Mouse (Mus musculus): ENCODE results near the gene Gm9376.
A peak's percentile ranks its signal among the peaks of the same experiment; 100 is the strongest.

Gm9376 gene

DNA sequence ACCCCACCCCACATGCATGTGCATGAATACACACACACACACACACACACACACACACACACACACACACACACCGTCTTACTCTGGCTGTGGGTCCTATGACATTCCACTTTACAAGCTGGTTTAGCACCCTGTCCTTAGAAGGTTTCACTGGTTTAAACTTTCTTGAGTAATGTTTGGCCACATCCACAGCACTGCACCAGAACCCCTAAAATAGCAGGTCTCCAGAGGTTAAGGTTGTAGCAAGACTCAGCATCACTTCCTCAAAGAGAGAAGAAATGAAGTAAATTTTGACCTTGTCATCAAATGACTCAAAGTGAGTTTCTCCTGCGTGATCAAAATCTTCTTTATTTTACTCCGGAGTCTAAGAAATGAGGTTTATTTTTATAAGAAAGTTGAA, 15.5 kb downstream of the Gm9376 start:
- no peak for DNase-seq (ENCODE audit: low spot score in 2 of 2)

DNA sequence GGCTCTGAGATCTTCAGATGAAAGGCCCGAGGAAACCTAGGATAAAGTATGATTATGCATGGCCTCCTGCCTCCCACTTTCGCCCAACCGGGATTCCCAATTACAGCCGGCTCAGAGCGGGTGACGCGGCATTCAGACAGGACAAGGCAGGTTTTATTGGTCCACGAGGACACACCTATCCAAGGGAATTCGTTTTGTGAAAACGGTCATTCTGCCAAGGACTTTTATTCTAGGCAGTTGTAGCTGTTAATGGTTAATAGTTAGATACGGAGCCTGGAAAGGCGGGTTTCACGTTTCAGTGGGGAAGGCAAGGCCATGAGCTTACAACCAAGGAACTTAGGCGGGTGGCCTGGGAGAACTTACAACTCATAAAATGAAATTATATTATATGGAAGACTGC, 16.2 kb downstream of the Gm9376 start:
- no peak for DNase-seq (ENCODE audit: low spot score in 2 of 2)

DNA sequence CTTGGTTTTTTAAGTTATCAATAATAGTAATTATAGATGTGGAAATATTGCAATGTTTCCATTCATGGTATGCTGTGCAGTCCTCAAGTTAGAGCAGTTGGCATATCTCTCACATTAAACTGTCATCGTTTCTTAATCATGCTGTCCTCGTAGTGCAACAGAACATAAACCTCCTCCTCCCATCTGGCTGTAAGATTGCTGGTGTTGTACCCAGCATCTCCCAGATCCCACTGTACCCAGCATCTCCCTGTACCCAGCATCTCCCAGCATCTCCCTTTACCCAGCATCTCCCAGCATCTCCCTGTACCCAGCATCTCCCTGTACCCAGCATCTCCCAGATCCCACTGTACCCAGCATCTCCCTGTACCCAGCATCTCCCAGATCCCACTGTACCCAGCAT, 19.3 kb downstream of the Gm9376 start:
- DNase-seq (ENCODE audit: low spot score in 2 of 2), result no peak

DNA sequence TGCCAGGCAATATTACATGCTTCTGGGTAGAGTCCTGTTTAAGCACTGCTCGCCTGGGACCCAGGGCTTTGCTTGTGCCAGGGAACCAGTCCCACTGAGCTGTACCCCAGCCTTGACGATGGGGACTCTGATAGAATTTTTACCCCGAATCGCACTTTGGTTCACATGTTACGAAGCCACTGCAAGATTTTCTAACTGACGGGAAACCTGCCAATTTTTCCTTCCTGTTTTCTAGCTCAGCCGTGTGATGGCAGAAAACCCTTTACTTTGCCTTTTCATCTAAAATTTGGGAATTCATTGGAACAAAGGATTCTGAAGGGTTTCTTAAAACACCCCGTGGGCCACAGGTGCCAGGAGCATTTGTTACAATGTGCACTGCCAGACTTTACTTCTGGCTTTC, 22.4 kb downstream of the Gm9376 start:
- no peak for DNase-seq (ENCODE audit: low spot score in 2 of 2)

DNA sequence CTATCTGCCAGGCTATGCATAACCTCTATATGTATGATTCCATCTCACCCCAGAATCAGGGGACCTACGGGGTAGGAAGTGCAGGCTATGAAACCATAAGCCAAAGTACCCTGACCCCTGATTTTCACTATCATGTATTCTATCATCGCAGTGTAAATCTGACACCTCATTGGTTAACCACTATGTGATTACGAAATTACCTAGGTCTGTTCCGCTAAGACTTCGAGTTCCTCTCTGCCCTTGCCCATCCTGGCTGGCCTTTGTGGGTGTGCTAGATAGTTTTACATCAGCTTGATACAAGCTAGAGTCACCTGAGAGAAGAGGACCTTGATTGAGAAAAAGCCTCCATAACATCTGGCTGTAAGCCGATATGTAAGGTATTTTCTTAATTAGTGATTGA, 23.2 kb downstream of the Gm9376 start:
- no peak for DNase-seq (ENCODE audit: low spot score in 2 of 2)

DNA sequence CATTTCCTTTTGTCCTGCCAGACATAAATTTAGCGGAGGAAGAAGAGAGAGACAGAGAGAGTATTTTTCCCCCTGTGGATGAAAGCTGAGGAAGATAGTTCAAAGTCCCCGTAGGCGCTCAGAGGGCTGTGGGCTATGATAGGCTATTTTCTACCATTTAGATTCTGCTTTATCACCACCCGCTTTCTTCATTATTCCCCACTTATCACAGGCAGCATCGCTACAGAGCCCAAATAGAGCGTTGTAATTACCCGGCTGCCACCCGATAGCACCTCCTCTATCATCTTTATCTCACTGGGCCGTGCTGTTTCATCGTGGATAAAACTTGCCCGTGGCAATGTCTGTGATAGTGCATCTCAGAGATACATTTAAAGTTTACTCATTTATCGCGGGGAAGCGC, 35.8 kb downstream of the Gm9376 start:
- no peak for DNase-seq (ENCODE audit: low spot score in 2 of 2)

DNA sequence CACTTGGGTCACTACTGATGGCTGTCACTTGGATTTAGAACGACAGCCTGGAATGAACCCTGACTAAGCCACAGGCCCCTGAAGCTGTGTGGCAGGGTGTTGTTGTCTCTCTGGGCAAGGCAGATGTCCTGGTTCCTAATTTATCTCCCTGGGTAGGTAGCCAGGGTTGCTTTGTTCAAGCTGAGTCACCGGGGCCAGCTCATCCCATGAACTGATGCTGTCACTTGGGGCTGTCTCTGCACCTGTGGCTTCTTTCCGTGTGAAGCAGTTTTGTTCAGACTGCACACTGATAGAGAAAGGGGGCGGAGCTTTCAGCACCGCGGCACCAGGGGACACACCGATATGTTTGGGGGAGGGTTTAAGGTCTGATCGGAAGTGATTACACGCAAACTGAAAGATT, 37.8 kb downstream of the Gm9376 start:
- DNase-seq (ENCODE audit: low spot score in 2 of 2), result no peak

DNA sequence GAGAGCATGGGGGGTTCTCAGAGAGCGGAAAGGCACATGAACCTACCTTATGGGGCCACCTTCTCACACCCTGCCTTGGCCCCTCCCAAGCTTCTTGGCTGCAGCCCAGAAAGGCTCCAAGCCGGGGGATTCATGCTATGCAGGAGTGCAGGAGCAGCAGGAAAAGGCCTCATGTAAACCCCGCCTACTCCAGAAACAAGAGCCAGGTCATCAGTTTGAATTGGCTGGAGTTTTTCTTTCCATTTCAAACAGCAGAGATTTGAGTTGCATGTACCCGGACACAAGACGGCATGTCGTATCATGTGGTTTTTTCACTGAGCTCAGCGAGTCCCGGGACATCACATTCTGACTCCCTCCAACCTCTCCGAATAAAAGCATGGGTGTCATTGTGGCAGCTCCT, 39.2 kb downstream of the Gm9376 start:
- DNase-seq (ENCODE audit: low spot score in 2 of 2), result no peak

DNA sequence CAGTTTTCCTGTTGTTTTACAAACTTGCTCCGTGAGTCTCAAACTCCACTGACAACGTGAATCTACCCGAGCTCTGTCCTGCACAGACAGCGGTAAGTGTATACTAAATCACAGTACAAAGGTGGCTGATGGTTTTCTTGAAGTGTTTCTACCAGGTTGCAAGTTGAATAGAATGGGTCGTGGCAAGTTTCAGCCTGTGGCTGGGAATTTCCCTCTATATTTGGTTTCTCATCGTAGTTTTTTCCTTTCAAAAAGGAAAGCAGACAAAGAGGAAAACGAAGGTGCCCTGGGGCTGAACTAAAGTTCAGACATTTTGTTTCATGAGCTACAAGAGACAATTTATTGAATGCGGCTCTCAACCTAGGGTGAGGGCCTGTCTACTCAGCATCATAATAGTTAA, 40.3 kb downstream of the Gm9376 start:
- DNase-seq (ENCODE audit: low spot score in 2 of 2), result no peak

DNA sequence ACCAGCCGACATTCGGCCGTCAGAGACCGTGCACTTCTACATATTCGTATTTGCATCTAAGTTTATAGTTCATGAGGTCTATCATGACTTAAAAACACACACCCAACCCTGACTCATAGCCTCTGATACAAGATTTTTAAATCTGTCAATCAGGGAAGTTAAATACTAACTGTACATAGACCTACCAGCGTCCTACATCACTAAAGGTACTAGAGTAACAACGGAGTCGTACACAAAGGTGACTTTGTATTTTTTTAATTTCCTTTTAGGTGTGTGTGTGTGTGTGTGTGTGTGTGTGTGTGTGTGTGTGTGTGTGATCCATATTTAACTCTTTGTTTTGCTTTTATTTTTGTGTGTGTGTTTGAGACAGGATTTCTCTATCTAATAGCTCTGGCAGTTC, 44.9 kb downstream of the Gm9376 start:
- DNase-seq (ENCODE audit: low spot score in 2 of 2), result no peak

DNA sequence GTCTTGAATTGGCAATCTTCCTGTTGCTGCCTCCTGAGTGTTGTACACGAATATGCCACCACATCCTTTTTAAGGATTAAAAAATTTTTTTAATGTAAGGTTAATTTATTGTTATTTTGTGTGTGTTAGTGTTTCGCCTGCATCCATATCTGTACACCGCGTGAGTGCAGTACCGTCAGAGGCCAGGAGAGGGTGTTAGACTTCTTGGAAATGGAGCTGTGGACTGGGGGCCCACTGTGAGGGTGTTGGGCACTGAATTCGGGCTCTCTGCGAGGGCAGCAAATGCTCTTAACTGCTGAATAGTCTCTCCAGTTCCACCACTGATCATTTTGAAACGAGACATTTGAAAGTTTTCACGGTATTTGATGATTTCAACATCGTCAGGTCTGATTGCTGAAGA, 45.9 kb downstream of the Gm9376 start:
- no peak for DNase-seq (ENCODE audit: low spot score in 2 of 2)

DNA sequence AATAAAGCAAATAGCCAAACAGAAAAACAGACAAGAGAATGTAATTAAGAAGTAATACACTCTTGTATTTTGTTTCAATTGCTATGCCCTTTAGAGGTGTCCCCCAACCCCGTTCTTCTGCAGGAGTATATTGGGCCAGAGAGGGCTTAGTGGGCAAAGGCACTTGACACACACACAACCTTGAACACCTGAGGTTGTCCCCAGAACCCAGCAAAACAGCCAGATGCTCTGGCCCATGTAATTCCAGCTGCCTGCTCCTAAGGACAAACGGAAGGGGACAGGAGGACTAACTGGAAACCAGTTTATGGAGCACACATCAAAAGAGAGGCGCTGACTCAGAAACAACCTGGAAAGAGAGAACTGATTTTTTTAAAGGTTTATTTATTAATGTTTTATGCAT, 47.2 kb downstream of the Gm9376 start:
- DNase-seq (ENCODE audit: low spot score in 2 of 2), result no peak

DNA sequence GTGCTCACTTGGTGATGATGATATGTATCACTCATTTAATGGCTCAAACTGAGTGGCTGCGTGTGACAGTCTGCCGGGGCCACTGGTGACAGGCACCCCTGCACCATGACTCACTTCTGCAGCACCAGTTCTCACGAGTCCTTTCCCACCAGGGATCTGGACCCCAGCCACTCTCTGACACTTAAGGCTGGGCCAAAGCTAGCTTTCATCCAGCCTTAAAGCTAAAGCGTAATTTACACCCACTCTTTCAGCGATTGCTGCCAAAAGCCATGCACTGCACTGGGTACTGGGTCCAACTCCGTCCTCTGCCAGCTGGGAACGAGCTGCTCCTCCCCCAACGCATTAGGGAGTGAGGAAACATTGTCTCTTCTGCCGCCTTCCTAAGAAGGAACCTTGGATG, 50.5 kb downstream of the Gm9376 start:
- DNase-seq (ENCODE audit: low spot score in 2 of 2), result peak in 1 of 2 experiments; percentile 37

All from cerebellum, postnatal 4 days (tissue).